Mouse (Mus musculus): ENCODE measurements around the gene Ube2q2. TPM values are rescaled to one million over a fixed set of nuclear protein-coding genes. Genes with fewer than 3 reads are reported as not detected.
A peak's percentile ranks its signal among the peaks of the same experiment; 100 is the strongest.
"Not testable (repeated sequence)": the region's sequence is repeated elsewhere in the genome, so short reads cannot be mapped to it uniquely, and the experiment has no call there.

Ube2q2 gene
- polyA plus RNA-seq (2012; rRNA removed) = 4.0 and 6.2 TPM in 2 replicates

DNA sequence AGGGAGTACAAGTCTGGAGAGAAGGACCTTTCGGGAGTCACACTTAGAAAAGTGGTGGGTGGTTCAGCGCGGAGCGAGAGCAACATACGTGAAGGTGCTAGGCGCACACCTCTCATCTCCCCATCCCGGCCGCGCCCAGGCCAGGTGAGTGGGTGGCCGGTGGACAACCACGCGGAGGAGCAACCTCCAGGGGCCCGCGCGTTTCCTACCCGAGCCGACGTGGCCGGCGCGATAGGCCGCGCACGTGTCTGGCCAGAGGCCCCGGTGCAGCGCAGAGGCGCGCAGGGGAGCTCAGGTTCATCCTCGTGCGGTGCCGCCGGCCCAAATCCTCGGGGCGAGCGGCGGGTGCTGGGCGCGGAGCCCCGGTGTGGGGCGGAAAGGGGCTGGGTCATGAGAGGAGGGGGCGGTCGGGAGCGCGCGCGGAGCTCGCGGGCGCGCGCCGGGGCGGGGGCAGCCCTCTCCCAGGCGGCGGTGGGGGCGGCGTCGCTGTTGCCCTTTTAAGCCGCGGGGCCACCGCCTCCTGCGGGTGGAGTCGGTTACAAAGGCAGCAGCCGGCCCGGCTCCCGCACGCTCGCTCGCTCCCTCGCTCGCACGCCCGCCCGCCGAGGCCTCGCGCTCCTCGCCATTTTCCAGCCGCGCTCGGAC is at the start of gene Ube2q2:
Ube2q2 (plus strand) TSS at position 1 of the 645 bp plus-strand sequence.
- DNase-seq (ENCODE audit: low read depth, low spot score) = no peak
- 1% methylated on average over 81 of the region's 81 CpGs for WGBS

DNA sequence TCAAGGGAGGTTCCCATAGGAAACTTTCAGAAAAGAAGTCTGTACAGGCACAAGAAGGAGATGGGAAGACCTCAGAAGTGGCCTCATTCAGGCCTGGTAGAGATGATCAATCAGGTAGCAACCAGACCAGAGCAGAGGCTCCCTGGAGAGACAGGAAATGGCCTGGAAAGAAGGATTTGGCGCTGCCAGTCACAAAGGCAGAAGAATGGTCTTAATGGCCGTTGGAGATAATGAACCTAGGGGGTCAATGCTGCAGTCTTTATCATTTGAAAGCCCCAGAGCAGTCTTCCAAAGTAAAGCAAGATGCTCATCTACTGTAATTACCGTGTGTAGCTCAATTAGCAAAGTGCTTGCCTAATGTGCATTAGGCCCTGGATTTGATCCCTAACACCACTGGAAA is 47.5 kb upstream of the Ube2q2 start:
- no peak for DNase-seq (ENCODE audit: low read depth, low spot score)
- WGBS = 74% methylated on average over 3 of the region's 3 CpGs

DNA sequence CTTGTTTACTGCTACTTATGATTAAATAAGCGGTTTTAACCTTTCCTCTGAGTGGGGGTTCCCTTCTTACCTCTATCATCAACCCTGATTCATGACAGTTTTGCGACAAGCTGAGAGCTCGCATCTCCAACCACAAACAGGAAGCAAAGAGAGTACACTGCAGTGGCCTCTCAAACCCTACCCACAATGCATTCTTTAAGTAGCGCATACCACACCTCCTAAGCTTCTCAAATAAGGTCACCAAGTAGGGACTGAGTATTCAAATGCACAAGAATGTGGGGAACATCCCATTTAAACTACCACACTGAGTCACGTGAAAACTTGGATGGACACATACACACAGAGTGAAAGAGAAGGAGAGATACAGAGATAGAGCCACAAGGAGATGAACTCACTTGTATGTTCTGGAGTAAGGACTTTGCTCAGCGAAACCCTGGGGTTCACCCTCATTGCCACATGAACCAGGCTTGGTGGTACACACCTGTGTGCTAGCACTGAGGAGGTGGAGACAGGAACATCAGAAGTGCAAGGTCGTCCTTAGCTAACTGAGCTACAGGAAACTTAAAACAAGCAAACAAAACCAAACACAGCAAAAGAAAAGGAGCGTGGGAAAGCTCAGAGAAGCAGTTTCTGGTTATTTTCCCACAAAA is 46.3 kb upstream of the Ube2q2 start:
- DNase-seq (ENCODE audit: low read depth, low spot score) = no peak
- WGBS = 83% methylated on average over 8 of the region's 8 CpGs

- no peak for DNase-seq (ENCODE audit: low read depth, low spot score)
- 90% methylated on average over 5 of the region's 5 CpGs for WGBS
Measured at GRCm38 (mm10) chr9:55102931-55103630, 45.6 kb upstream of the Ube2q2 start.

- 30% methylated on average over 16 of the region's 16 CpGs for WGBS
- DNase-seq (ENCODE audit: low read depth, low spot score) = peak; percentile 82
Measured at GRCm38 (mm10) chr9:55110059-55110834, 38.4 kb upstream of the Ube2q2 start.

GRCm38 (mm10) chr9:55110835-55111217 is 37.8 kb upstream of the Ube2q2 start:
- WGBS = 8% methylated on average over 3 of the region's 3 CpGs

DNA sequence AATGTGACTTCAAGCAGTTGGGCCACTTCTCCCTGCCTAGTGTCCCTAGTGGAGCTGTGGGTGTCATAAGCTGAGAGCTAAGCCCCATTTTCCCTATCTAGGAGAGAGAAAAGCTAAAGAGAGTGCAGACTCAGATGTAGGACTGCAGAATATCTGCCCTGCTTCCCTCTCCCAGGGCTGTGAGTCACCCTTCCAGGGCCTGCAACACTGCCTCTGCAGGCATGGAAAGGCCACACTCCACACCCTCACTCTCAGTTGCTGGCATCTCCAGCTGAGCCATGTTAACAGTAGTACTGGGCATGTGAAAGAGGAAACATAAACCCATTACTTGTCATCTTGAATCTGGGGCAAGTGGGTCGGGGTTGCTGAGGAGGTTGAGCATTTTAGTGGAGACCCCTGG is 33.9 kb upstream of the Ube2q2 start:
- DNase-seq (ENCODE audit: low read depth, low spot score) = no peak
- 88% methylated on average over 1 of the region's 1 CpGs for WGBS

More at GRCm38 (mm10) chr9:55110835-55111217, 37.8 kb upstream of the Ube2q2 start:
- DNase-seq (ENCODE audit: low read depth, low spot score) = not testable (repeated sequence)

- no peak for DNase-seq (ENCODE audit: low read depth, low spot score)
- 84% methylated on average over 5 of the region's 5 CpGs for WGBS
Measured at GRCm38 (mm10) chr9:55117293-55118055, 31.2 kb upstream of the Ube2q2 start.

GRCm38 (mm10) chr9:55122586-55122985 is 26.1 kb upstream of the Ube2q2 start:
- DNase-seq (ENCODE audit: low read depth, low spot score) = no peak
- 43% methylated on average over 3 of the region's 3 CpGs for WGBS

DNA sequence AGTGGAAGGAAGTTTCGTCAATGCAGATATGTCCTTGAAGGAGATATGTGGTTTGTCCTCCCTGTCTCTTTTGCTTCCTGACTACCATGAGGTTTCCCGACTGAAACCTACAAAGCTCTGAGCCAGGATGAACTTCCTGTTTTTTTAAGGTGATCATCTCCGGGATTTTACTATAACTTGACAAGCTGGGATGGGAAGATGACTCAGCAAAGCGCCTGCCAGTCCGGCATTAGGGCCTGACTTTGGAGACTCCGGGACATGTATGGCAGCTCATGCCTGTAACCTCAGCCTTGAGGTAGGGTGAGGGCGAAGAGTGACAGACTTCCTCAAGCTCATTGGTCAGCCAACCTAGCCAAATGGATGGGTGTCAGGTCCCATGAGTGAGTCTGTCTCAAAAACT is 22.9 kb upstream of the Ube2q2 start:
- WGBS = 70% methylated on average over 7 of the region's 7 CpGs

DNA sequence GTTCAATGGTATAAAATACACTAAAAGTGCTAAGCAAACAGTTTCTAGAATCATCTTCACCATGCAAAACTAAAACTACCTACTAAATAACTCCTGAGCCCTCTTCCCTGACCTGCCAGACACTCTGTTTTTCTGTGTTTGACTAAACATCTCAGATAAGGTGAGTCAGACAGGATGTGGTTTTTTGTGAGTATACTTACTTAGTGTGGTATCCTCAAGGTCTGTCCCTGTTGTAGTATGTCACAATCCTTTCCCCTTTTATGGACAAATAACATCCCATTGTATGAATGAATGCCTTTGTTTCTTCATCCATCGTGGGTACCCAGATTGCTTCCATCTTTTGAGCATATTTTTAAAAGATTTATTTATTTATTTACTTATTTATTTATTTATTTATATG is 22.4 kb upstream of the Ube2q2 start:
- DNase-seq (ENCODE audit: low read depth, low spot score) = no peak
- 67% methylated on average over 1 of the region's 1 CpGs for WGBS

More for the DNA sequence above, 22.9 kb upstream of the Ube2q2 start:
- DNase-seq (ENCODE audit: low read depth, low spot score) = no peak

DNA sequence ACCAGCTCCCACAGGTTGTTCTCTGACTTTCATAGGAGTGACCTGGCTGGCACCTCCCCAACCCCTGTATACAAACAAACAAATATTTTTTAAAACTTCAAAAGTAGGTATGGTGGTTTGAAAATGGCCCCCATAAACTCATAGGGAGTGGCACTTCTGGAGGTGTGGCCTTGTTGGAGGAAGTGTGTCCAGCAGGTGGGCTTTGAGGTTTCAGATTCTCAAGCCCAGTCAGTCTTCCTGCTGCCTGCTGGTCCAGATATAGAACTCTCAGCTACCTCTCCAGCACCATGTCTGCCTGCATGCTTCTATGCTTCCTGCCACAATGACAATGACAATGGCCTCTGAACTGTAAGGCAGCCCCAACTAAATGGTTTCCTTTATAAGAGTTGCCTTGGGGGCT is 16.8 kb upstream of the Ube2q2 start:
- no peak for DNase-seq (ENCODE audit: low read depth, low spot score)

GRCm38 (mm10) chr9:55136576-55136975 is 12.1 kb upstream of the Ube2q2 start:
- DNase-seq (ENCODE audit: low read depth, low spot score) = no peak
- WGBS = 30% methylated on average over 5 of the region's 5 CpGs

DNA sequence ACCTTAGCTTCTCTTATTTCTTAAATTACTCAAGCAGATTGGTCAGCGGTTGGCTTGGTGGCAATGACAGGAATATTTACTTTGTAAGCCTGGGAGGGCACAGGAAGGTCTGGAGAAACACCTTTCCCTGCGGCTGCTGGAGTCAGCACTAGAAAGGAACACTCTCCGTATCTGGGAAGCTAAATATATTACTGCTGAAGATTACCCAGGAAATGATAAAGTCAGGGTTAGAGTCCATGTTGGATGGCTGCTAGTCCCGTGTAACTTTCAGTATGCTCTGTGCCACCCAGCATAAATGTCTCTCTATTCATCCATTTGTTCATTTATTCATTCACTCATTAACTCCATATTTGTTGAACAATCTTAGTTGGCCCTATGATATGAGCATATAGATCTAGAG is 11.5 kb upstream of the Ube2q2 start:
- 21% methylated on average over 4 of the region's 4 CpGs for WGBS
- no peak for DNase-seq (ENCODE audit: low read depth, low spot score)

- DNase-seq (ENCODE audit: low read depth, low spot score) = no peak
- WGBS = 62% methylated on average over 5 of the region's 5 CpGs
Measured at GRCm38 (mm10) chr9:55139958-55140357, 8.7 kb upstream of the Ube2q2 start.

GRCm38 (mm10) chr9:55149499-55150278 is 1.0 kb downstream of the Ube2q2 start:
- no peak for DNase-seq (ENCODE audit: low read depth, low spot score)
- WGBS = under 1% methylated on average over 92 of the region's 93 CpGs

- WGBS = 1% methylated on average over 13 of the region's 13 CpGs
- DNase-seq (ENCODE audit: low read depth, low spot score) = no peak
Measured at GRCm38 (mm10) chr9:55150279-55150726, 1.6 kb downstream of the Ube2q2 start.

DNA sequence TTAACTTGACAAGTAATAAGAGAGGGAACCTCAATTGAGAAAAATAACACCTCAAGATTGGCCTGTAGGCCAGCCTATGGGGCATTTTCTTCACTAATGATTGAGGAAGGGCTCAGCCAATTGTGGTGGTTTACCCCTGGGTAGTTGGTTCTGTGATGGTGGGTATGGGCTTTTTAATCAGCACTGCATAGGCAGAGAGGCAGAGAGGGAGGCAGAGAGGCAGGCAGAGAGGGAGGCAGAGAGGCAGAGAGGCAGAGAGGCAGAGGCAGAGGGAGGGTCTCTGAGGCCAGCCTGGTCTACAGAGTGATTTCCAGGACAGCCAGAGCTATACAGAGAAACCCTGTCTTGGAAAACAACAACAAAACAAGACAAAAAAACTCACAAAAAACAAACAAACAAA is 2.4 kb downstream of the Ube2q2 start:
- DNase-seq (ENCODE audit: low read depth, low spot score) = no peak

- 94% methylated on average over 5 of the region's 5 CpGs for WGBS
- DNase-seq (ENCODE audit: low read depth, low spot score) = no peak
Measured at GRCm38 (mm10) chr9:55152935-55153334, 4.3 kb downstream of the Ube2q2 start.
